Mouse (Mus musculus) heart, adult 2 months (tissue): ENCODE data around the gene Armc9.

ENCODE experiments used
- CTCF ChIP-seq: fragments of 200-600 bp; IDR thresholded peaks from 2 replicates; pipeline ENCODE4 v1.8.1; 2022; ENCODE audit warnings: antibody characterized with exemption, mild to moderate bottlenecking, moderate library complexity
- EP300 ChIP-seq: fragments of 200-500 bp; IDR thresholded peaks from 2 replicates; pipeline ENCODE4 v1.6.1; 2011; ENCODE audit warnings: low read depth, low read length, control low read depth; ENCODE audit not compliant: insufficient read depth

DNA sequence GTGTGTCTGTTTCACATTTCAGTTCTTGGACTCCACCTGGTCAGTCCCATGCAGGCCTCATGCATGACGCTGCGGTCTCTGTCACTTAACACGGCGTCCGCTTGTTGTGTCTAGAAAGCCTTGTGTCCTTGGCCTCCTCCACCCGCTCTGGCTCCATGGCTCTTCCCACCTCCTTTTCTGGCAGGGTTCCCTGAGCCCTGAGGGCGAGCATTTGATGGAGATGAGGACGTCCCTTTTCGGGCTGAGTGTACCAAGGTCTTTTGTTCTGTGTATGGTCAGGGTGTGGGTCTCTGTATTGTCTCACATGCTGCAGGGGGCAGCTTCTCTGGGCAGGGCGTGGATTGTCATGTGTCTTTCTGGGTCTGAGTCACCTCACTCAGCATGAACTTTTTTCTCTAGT is 81.9 kb downstream of the Armc9 start:
- TF ChIP-seq EP300, result no peak
- TF ChIP-seq CTCF, result no peak
